Mouse (Mus musculus): ENCODE measurements around the gene Gm47996. TPM values are rescaled to one million over a fixed set of nuclear protein-coding genes. Genes with fewer than 3 reads are reported as not detected.

Gm47996 gene
- polyA plus RNA-seq, 1 experiment: not detected

DNA sequence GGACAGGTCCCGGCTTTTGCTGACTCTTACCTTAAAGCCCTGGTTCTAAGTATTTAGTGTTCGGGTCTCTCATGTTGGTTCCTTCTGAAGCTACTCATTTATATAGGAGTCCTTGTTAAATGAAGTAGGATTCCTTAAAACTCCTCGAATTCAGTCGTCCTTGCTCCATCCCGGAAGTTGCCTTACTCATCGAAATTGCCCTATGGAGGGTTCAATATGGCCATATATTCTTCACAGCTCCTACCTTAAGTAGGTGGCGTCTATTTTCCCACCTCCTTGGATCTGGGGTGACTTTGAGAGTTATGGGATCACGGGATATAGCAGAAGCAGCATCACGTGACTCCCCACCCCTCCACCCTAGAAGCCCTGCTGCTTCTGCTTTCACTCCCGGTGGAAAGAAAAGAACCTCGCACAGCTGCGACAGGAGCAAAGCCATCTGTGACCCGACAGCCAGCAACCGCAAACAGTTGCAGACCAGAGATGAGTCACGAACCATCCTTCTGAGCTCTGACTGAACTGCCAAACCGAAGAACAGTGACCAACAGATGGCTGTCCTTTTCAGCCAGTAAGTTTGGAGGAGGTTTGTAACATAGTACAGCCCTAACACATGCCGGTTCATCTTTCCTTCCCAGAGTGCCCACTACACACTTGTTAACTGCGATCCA lies 40.7 kb downstream of the Gm47996 start:
- Histone ChIP-seq H3K4me3 (ENCODE audit: insufficient read depth, low read depth, low read length) (peak overlapping the region; percentile 40), H3K4me1 (ENCODE audit: control insufficient read depth, insufficient read depth, insufficient read length, low read length) (no peaks in the 10 kb centered on the region), H3K27ac (replicated peaks; ENCODE audit: low read depth, low read length) (peak overlapping the region; percentile 23; the same call in 1 of the 2 replicates)

- no peak overlapping the region for H3K27ac ChIP-seq (replicated peaks; ENCODE audit: low read depth, low read length)
- no peak overlapping the region for H3K4me3 ChIP-seq (ENCODE audit: insufficient read depth, low read depth, low read length)
- H3K4me1 ChIP-seq (ENCODE audit: control insufficient read depth, insufficient read depth, insufficient read length, low read length): no peaks in the 10 kb centered on the region
These were observed 41.5 kb downstream of the Gm47996 start for GRCm38 (mm10) chr1:151251194-151252010.

- Histone ChIP-seq H3K4me1 (ENCODE audit: control insufficient read depth, insufficient read depth, insufficient read length, low read length) (no peaks in the 10 kb centered on the region), H3K4me3 (ENCODE audit: insufficient read depth, low read depth, low read length) (no peak overlapping the region), H3K27ac (replicated peaks; ENCODE audit: low read depth, low read length) (no peak overlapping the region)
These were observed 45.5 kb downstream of the Gm47996 start for GRCm38 (mm10) chr1:151255422-151255821.

DNA sequence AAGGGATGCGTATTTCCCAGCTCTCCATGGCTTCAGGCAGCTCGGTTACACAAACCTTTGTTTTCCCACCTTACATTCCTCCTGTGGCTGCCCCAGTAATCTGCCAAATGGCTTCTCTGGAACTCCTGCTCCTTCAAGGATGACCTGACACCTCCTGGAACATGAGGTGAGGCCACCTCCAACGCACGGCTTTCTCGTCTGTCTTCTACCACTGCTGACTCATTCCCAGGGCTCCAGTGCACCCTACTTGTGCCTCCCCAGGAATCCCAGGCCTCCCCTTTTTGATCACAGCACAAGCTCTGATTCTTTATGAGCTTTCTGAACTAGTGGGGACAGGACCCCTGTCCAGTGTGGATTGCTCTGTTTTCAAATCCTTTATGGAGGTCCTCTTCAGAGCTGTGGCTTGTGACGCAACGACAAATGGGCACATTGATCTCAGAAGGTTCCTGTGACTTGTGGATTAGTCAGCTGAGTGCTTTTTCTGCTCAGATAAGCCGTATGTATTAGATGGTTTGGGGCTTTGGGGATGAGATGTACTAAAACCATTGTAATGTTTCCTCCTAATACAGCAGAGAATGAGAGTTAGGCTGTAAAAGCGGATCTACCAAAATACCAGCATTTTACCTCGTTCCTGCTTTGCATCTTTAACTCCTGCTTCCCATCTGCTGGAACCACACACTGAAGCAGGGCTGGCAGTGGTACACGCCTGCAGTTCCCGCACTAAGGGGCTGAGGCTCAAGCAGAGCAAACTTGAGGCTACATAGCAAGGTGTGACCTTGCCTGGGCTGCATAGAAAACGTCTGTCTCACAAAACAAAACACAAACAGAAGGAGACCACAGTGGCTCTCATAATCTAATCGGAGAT lies 48.4 kb downstream of the Gm47996 start:
- no peak overlapping the region for H3K27ac ChIP-seq (replicated peaks; ENCODE audit: low read depth, low read length)
- H3K4me1 ChIP-seq (ENCODE audit: control insufficient read depth, insufficient read depth, insufficient read length, low read length): no peaks in the 10 kb centered on the region
- no peak overlapping the region for H3K4me3 ChIP-seq (ENCODE audit: insufficient read depth, low read depth, low read length)

DNA sequence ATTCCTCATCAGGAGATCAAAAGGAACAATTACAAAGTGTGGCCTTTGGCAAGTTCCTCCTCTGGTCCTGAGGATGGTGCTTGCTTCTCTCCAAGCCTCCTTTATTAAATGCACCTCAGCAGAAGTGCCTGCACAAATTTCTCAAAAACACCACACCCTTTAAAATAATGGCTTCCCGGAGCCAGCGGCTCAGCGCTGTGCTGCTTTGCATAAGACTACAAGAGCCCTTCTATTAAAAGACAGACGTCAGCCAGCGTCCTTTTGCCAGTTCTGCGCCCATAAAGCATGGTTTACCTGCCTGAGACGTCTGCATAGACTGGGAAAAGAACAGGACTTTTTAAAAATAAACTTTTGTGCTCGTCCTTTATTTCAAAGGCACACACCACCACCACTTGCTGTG lies 49.1 kb downstream of the Gm47996 start:
- no peak overlapping the region for H3K4me3 ChIP-seq (ENCODE audit: insufficient read depth, low read depth, low read length)
- H3K4me1 ChIP-seq (ENCODE audit: control insufficient read depth, insufficient read depth, insufficient read length, low read length): no peaks in the 10 kb centered on the region
- no peak overlapping the region for H3K27ac ChIP-seq (replicated peaks; ENCODE audit: low read depth, low read length)

Other genes with a start within 250 kb of the Gm47996 start
- 0.20 and 0.79 TPM in 2 replicates for gene Hmcn1, start 216.7 kb upstream of the Gm47996 start, polyA plus RNA-seq (2012; ENCODE audit: insufficient read depth, insufficient read length, missing spikeins)
- not detected in 2 replicates for gene Gm47985, start 27.6 kb upstream of the Gm47996 start, polyA plus RNA-seq (2012; ENCODE audit: insufficient read depth, insufficient read length, missing spikeins)
- not detected in 2 replicates for gene Gm8947, start 17.8 kb upstream of the Gm47996 start, polyA plus RNA-seq (2012; ENCODE audit: insufficient read depth, insufficient read length, missing spikeins)
- gene Gm47995, start 11.7 kb upstream of the Gm47996 start, polyA plus RNA-seq (2012; ENCODE audit: insufficient read depth, insufficient read length, missing spikeins): not detected in 2 replicates
- not detected in 2 replicates for gene 3110040M04Rik, start 6.0 kb upstream of the Gm47996 start, polyA plus RNA-seq (2012; ENCODE audit: insufficient read depth, insufficient read length, missing spikeins)
- gene Ivns1abp, start 134.3 kb downstream of the Gm47996 start, polyA plus RNA-seq (2012; ENCODE audit: insufficient read depth, insufficient read length, missing spikeins): 82.0 and 118 TPM in 2 replicates
- gene Swt1, start 218.3 kb downstream of the Gm47996 start, polyA plus RNA-seq (2012; ENCODE audit: insufficient read depth, insufficient read length, missing spikeins): 8.8 and 9.5 TPM in 2 replicates
- 14.1 and 17.4 TPM in 2 replicates for gene Trmt1l, start 218.4 kb downstream of the Gm47996 start, polyA plus RNA-seq (2012; ENCODE audit: insufficient read depth, insufficient read length, missing spikeins)

All from brown adipose tissue, adult 24 weeks (tissue).